Mouse (Mus musculus): ENCODE measurements around the gene Gm3115.
"Not testable (repeated sequence)": the region's sequence is repeated elsewhere in the genome, so short reads cannot be mapped to it uniquely, and the experiment has no call there.

- not testable (repeated sequence) for TF ChIP-seq CTCF, POLR2A (IDR thresholded peaks at IDR 0.05; ENCODE audit: insufficient read depth, low read depth, low read length)
Observed at GRCm38 (mm10) chr14:4141646-4142045, 57.7 kb downstream of the Gm3115 start.

Data from olfactory bulb, adult 2 months (tissue).